Mouse (Mus musculus) gastrocnemius, adult 2 months (tissue): ENCODE measurements around the gene Tdp1. TPM values are rescaled to one million over a fixed set of nuclear protein-coding genes. Genes with fewer than 3 reads are reported as not detected.
"Not testable (repeated sequence)": the region's sequence is repeated elsewhere in the genome, so short reads cannot be mapped to it uniquely, and the experiment has no call there.

Source experiments
- DNase-seq: peaks from one replicate; pipeline ENCODE4 v3.0.0; 2022
- H3K27ac ChIP-seq: fragments of 200-600 bp; 2 replicates; pipeline ENCODE4 v1.8.1; 2022; ENCODE audit warnings: mild to moderate bottlenecking
- H3K4me3 ChIP-seq: fragments of 200-600 bp; 2 replicates; pipeline ENCODE4 v1.8.1; 2022; ENCODE audit warnings: mild to moderate bottlenecking, moderate library complexity
- CTCF ChIP-seq: fragments of 200-600 bp; IDR thresholded peaks from 2 replicates; pipeline ENCODE4 v1.8.1; 2022; ENCODE audit warnings: antibody characterized with exemption, mild to moderate bottlenecking, moderate library complexity
- intact Hi-C: fragments of 180-260 bp; cut with DNase I; formaldehyde crosslinking; loops from one replicate; pipeline ENCODE4 v1.15.1; 2025
- total RNA-seq, 2 experiments: library from RNA; stranded (reverse); gene quantifications; 2 replicates each; pipeline ENCODE4 v1.2.3; 2021

Gene Tdp1
- total RNA-seq, 2 experiments from 2014 or later, result 3.6 to 6.6 TPM

DNA sequence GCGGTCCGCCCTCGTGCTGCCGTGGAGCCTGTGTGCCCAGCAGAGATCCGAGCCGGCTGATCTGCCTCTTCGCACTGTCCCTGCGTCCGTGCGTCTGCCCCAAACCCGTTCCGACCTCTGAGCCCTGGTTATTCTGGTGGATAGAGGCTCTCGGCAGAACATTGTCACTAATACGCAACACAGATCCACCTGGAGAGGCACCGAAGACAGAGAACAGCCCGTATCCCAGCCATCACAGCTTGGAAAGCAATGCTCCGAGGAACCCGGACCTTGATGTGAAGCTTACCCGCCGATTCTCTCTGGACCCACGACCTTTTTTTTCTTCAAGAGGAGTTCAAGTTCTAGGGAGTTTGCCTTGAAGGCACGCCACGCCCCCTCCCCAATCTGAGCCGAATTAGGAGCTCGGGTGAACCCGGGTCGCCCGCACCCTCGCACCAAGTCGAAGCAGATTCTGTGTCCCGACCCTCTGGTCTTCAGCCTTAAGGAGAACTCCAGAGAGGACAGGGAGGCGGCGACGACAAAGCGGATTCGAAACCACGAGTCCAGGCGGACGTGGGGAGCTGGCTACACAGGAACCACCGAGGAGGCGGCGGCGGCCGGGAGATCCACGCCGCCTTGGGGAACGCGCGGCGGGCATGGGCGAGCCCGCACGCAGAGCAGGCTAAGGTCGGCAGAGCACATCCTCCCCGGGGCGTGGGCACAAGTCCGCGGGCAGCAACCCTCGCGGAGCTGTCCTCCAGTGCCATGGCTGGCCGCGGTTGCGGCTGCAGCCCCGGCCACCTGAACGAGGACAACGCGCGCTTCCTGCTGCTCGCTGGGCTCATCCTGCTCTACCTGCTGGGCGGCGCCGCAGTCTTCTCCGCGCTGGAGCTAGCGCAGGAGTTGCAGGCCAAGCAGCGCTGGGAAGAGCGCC is 81.1 kb downstream of the Tdp1 start:
- DNase-seq, result peak; percentile 56
- no peak for TF ChIP-seq CTCF
- intact Hi-C loops, result loop anchor here (2.0 to 5.0 kb wide), 2 partner anchors 142 to 883 kb away; no protein-coding TSS in a partner anchor
- Histone ChIP-seq H3K4me3 (peak overlapping the region; percentile 77), H3K27ac (0 out of 2 replicates have a peak overlapping the region, but pooled peaks have one; percentile 20)

DNA sequence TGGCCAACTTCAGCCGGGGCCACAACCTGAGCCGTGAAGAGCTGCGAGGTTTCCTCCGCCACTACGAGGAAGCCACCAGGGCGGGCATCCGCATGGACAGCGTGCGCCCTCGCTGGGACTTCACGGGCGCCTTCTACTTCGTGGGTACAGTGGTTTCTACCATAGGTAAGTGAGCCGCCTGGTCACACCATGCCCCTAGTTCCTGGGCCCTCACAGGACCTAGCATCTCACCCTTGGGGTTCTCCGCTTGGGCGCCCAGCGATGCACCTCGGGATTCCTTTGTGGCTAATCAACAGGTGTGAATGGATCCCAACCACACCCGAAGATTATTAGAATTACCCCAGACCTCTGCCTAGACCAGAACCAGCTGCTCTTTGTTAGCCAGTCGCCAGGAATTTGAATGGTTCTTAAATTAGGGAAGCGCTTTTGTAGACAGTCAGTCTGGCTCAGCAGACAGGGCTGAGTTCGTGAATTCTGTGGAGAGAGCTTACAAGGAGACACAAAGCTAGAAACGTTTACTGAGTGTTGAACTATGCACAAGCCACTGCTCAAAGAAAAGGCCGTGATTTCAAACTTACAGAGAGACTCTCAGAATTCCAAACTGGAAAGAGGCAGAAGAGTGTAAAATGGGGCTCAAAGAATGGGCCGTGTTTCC is 81.9 kb downstream of the Tdp1 start:
- Histone ChIP-seq H3K27ac (no peak overlapping the region), H3K4me3 (peak overlapping the region; percentile 77)
- intact Hi-C loops, result loop anchor here (5.0 kb wide), 1 partner anchor 141 kb away; no protein-coding TSS in a partner anchor
- no peak for TF ChIP-seq CTCF
- no peak for DNase-seq

DNA sequence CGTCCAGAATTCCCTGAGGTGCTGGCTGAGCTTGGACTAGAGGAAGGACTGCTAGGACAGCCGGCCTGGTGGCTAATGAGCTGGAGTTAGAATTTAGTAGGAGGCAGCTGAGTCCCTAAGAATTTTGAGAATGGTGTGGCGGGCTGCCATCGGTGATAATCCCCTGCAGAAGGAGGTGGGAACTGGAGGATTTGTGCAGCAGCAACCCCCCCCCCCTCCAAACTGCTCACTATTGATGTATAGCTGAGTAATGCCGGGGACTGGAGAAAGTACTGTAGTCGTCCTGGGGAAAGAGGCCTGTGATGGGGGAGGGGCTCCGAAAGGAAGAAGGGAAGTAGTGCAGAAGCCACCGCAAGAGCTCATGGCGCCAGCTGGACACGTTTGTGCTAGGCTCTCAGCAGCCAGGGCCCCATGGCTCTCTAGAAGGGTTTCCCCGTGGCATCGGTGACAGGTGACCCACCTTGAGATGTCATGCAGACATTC is 82.6 kb downstream of the Tdp1 start:
- DNase-seq, result peak; percentile 25
- intact Hi-C loops, result loop anchor here (5.0 kb wide), 1 partner anchor 140 kb away; no protein-coding TSS in a partner anchor
- Histone ChIP-seq H3K27ac (no peak overlapping the region), H3K4me3 (peak overlapping the region; percentile 77; the same call in 1 of the 2 replicates)
- TF ChIP-seq CTCF, result no peak

DNA sequence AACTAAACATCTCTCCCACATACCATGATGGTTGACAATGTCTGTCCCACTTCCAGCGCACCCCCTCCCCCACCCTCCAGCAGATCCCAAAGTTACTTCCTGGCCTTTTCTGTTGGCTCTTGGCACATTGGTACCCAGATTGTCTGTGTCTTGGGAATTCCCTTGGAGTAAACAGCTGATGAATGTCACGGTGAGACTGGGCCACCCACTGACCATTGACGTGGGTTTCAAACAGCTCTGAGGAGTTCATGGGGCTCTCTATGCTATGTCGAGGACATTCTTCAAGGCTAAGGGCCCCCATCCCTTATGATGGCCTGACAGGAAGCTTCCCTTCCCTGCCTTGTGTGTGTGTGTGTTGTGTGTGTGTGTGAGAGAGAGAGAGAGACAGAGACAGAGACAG is 85.6 kb downstream of the Tdp1 start:
- Histone ChIP-seq H3K27ac (no peak overlapping the region), H3K4me3 (no peak overlapping the region)
- TF ChIP-seq CTCF, result no peak
- intact Hi-C loops, result loop anchor here (5.0 kb wide), 1 partner anchor 137 kb away; no protein-coding TSS in a partner anchor
- DNase-seq, result no peak

DNA sequence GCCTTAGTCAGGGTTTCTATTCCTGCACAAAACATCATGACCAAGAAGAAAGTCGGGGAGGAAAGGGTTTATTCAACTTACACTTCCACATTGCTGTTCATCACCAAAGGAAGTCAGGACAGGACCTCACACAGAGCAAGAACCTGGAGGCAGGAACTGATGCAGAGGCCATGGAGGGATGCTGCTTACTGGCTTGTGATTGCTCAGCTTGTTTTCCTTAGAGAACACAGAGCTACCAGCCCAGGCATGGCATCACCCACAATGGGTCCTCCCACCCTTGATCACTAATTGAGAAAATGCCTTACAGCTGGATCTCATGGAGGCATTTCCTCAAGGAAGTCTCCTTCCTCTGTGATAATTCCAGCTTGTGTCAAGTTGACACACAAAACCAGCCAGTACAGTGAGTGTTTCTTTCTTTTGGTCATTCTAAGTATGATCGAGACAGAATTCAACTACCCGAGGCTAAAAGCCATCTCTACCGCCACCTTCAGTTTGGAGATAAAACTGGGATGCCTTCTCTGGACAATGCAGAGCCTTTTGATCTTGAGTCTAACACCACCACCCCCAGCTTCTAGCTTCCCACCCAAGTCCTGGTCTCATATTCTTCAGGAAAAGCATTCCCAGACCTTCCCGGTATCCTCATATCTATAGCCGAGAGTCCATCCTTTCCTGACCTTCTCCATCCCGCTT is 87.0 kb downstream of the Tdp1 start:
- DNase-seq, intact Hi-C loops, H3K4me3 ChIP-seq, H3K27ac ChIP-seq: not testable (repeated sequence)
- peak; percentile 10; the same call in 1 of the 2 replicates for TF ChIP-seq CTCF

DNA sequence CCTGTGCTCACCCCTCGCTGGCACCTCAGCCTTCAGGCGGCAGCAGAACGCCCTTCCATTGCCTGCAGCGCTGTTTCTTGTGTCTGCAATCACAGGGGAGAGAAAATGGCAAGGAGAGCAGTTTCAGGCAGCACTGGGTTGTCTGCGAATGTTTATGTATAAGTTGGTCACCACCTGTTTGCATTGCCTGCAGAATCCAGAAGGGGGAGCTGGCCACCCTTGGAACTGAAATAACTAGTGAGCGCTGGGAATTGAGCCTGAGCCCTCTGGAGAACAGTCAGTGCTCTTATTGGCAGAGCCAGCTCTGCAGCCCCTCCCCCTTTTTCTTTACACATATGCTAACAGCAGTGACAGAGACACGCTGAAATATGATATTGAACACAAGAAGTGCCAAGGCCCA is 88.5 kb downstream of the Tdp1 start:
- intact Hi-C loops, result no loop called here
- Histone ChIP-seq H3K4me3 (no peak overlapping the region), H3K27ac (no peak overlapping the region)
- no peak for DNase-seq
- peak; percentile 28; the same call in 1 of the 2 replicates for TF ChIP-seq CTCF

DNA sequence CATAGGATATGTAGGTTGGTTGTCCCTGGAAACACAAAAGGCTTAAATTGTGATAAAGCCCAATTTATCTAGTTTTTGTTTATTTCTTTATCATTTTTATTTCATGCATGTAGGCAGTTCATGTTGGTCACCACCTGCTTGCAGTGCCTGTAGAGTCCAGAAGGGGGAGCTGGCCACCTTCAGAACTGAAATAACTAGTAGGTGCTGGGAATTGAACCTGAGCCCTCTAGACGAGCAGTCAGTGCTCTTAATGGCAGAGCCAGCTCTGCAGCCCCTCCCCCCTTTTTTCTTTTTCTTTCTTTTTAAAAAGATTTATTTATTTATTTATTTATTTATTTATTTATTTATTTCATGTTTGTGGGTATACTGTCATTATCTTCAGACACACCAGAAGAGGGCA is 89.3 kb downstream of the Tdp1 start:
- no peak overlapping the region for H3K4me3 ChIP-seq
- TF ChIP-seq CTCF, result peak; percentile 48
- H3K27ac ChIP-seq, result no peak overlapping the region
- no peak for DNase-seq
- intact Hi-C loops, result no loop called here

DNA sequence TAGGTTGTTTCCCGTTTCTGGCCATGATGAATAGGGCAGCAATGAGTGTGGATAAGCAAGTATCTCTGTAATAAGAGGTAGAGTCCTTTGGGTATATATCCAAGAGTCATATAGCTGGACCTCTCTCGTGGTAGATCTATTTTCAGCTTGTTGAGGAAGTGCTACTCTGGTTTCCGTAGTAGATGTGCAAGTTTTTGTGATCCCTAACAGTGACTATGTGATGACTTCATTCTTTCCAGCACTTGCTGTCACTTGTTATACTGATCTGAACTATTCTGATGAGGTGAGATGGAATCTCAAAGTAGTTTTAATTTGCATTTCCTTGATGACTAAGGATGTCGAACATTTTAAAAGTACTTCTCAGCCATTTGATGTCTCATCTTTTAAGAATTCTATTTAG is 95.2 kb downstream of the Tdp1 start:
- H3K4me3 ChIP-seq, result no peak overlapping the region
- DNase-seq, result no peak
- no peak for TF ChIP-seq CTCF
- no peak overlapping the region for H3K27ac ChIP-seq
- intact Hi-C loops, result no loop called here

DNA sequence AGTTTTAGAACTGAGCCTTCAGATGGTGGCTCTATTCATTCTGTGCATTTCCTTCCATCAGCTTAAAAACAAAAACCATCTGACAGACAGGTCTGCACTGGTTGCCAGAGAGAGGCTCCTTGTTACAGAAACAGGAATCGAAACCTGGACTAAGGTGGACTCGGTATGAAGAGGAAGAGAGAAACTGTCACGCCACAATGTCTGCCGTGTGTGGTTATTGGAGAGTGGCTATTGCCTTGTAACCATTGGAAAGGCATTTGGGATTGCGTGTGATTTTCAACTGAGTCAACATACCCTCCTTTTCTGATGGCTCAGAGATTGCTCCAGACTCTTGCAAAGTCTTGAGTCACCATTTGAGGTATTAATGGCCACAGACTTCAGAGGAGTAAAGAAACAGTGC is 102.5 kb downstream of the Tdp1 start:
- intact Hi-C loops, result no loop called here
- no peak for TF ChIP-seq CTCF
- no peak for DNase-seq
- Histone ChIP-seq H3K4me3 (no peak overlapping the region), H3K27ac (no peak overlapping the region)

DNA sequence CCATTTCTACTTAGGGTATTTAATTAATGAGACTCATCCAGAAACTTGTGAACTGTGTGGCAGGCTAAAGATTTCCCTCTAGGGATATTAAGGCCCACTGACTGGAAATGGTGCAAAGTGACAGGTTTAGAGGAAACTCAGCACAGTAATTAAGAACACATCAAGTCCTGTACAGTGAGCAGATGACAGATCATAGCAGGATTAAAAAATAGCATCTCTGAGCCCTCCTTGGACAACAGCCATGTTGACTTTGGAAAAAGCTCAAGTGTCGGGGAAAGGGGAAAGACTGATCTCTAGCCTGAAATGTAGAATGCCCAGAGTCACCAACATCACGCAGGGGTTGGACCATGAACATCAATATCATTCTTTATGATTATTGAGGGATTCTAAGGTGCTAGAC is 103.8 kb downstream of the Tdp1 start:
- no peak for TF ChIP-seq CTCF
- no peak overlapping the region for H3K4me3 ChIP-seq
- DNase-seq, result no peak
- intact Hi-C loops, result no loop called here
- H3K27ac ChIP-seq, result no peak overlapping the region

DNA sequence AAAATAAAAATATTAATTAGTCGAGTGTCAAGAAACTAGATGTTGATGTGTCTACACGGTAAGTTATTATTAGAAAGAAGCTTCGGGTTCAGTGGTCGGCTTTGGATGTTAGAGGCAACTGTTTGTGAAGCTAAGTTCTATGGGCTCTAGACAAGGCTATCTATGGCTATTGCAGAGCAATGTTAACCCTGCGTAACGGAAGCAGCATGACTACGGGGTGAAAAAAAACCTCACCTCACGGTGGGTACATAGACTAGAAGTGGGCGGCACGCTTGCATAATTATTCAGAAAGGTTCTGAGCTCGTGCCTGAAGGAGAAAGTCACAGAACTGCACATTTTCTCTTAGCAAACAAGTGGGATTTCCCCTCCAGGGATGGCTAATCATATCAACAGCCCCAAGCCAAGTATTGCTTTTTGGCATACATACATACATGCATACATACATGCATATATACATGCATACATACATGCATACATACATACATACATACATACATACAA is 108.1 kb downstream of the Tdp1 start:
- TF ChIP-seq CTCF, result no peak
- intact Hi-C loops, result no loop called here
- no peak overlapping the region for H3K4me3 ChIP-seq
- no peak overlapping the region for H3K27ac ChIP-seq
- no peak for DNase-seq
